Mouse (Mus musculus) CH12.LX (cell line): ENCODE measurements around the gene Myh2. TPM values are rescaled to one million over a fixed set of nuclear protein-coding genes. Genes with fewer than 3 reads are reported as not detected.

Experiments
- DNase-seq: peaks from one replicate; pipeline ENCODE4 v3.0.0-alpha.2; 2013; ENCODE audit errors: extremely low read depth
- H3K27ac ChIP-seq: 2 replicates; pipeline ENCODE4 v1.5.1; 2012; ENCODE audit warnings: low read depth, mild to moderate bottlenecking, control low read depth, moderate library complexity; ENCODE audit not compliant: insufficient read depth
- H3K27me3 ChIP-seq: replicated peaks from 2 replicates; pipeline ENCODE3; 2012; ENCODE audit warnings: inconsistent platforms
- H3K36me3 ChIP-seq, 2 experiments: replicated peaks in 1 of 2; 2 replicates each; pipeline versions ENCODE3 to v1.6.1; 2012; ENCODE audit warnings: inconsistent platforms in 1 of 2, low read length in 1 of 2, mild to moderate bottlenecking in 1 of 2, mixed read lengths in 1 of 2, moderate library complexity in 1 of 2; ENCODE audit not compliant: control insufficient read depth in 1 of 2, insufficient read depth in 1 of 2
- H3K4me1 ChIP-seq, 2 experiments: 2 replicates each; pipeline ENCODE4 v1.6.1; 2012; ENCODE audit warnings: inconsistent platforms in 1 of 2, moderate library complexity in 1 of 2; ENCODE audit not compliant: insufficient read depth in 2 of 2, control insufficient read depth in 1 of 2
- H3K4me2 ChIP-seq: 2 replicates; pipeline ENCODE4 v1.6.1; 2012; ENCODE audit warnings: low read depth, mild to moderate bottlenecking, control low read depth; ENCODE audit not compliant: poor library complexity, insufficient read depth, severe bottlenecking
- H3K4me3 ChIP-seq, 3 experiments: fragments of 150-350 bp in 1 of 3; sonication (generic) in 1 of 3; replicated peaks in 1 of 3; 2 replicates each; pipeline versions ENCODE3 to v1.5.1; 2011 to 2012; ENCODE audit warnings: low read depth in 2 of 3, low read length in 2 of 3, mild to moderate bottlenecking in 2 of 3, moderate library complexity in 2 of 3, control low read depth in 1 of 3, improper control_type of control experiment in 1 of 3, inconsistent platforms in 1 of 3, mixed read lengths in 1 of 3; ENCODE audit not compliant: poor library complexity in 1 of 3
- H3K79me2 ChIP-seq: replicated peaks from 2 replicates; pipeline ENCODE4 v1.6.1; 2012; ENCODE audit warnings: mild to moderate bottlenecking, moderate library complexity; ENCODE audit not compliant: control insufficient read depth, poor library complexity, insufficient read depth, severe bottlenecking; ENCODE audit errors: extremely low read depth
- H3K9ac ChIP-seq: 2 replicates; pipeline ENCODE4 v1.6.1; 2012; ENCODE audit warnings: low read depth, mild to moderate bottlenecking, control low read depth, moderate library complexity; ENCODE audit not compliant: insufficient read depth
- H3K9me3 ChIP-seq: replicated peaks from 2 replicates; pipeline ENCODE3; 2012; ENCODE audit warnings: low read length, inconsistent platforms, mixed read lengths
- BHLHE40 ChIP-seq: IDR thresholded peaks from 2 replicates; pipeline ENCODE4 v1.6.1; 2011; ENCODE audit warnings: mild to moderate bottlenecking, low read depth, low read length, improper control_type of control experiment
- CHD1 ChIP-seq: IDR thresholded peaks from 2 replicates; pipeline ENCODE4 v1.6.1; 2012; ENCODE audit warnings: low read depth, low read length, improper control_type of control experiment, inconsistent platforms
- CTCF ChIP-seq, 2 experiments: IDR thresholded peaks in 1 of 2; conservative IDR thresholded peaks in 1 of 2; 2 replicates each; pipeline ENCODE4 v1.5.1; 2011 to 2012; ENCODE audit warnings: low read depth in 2 of 2, low read length in 2 of 2, improper control_type of control experiment in 1 of 2, inconsistent platforms in 1 of 2, mild to moderate bottlenecking in 1 of 2, moderate library complexity in 1 of 2
- E2F4 ChIP-seq: IDR thresholded peaks from 2 replicates; pipeline ENCODE4 v1.6.1; 2011; ENCODE audit warnings: low read depth, low read length, improper control_type of control experiment; ENCODE audit not compliant: insufficient replicate concordance
- EP300 ChIP-seq: IDR thresholded peaks from 2 replicates; pipeline ENCODE4 v1.6.1; 2011; ENCODE audit warnings: low read length, improper control_type of control experiment
- HCFC1 ChIP-seq: IDR thresholded peaks from 2 replicates; pipeline ENCODE4 v1.6.1; 2012; ENCODE audit warnings: low read depth, mild to moderate bottlenecking, inconsistent platforms, low read length, improper control_type of control experiment
- IRF4 ChIP-seq: IDR thresholded peaks from 2 replicates; pipeline ENCODE4 v1.6.1; 2014; ENCODE audit warnings: low read depth, mild to moderate bottlenecking, inconsistent platforms, low read length, improper control_type of control experiment
- JUN ChIP-seq: IDR thresholded peaks from 2 replicates; pipeline ENCODE4 v1.6.1; 2011; ENCODE audit warnings: low read depth, mild to moderate bottlenecking, low read length, improper control_type of control experiment, moderate library complexity; ENCODE audit not compliant: insufficient read depth
- MXI1 ChIP-seq: IDR thresholded peaks from 2 replicates; pipeline ENCODE4 v1.6.1; 2011; ENCODE audit warnings: mild to moderate bottlenecking, low read depth, low read length, improper control_type of control experiment
- NELFE ChIP-seq: IDR thresholded peaks from 2 replicates; pipeline ENCODE4 v1.6.1; 2011; ENCODE audit warnings: low read depth, low read length, improper control_type of control experiment
- POLR2A ChIP-seq: IDR thresholded peaks from 2 replicates; pipeline ENCODE4 v1.6.1; 2011; ENCODE audit warnings: low read depth, mild to moderate bottlenecking, improper control_type of control experiment, low read length
- RCOR1 ChIP-seq: conservative IDR thresholded peaks from 2 replicates; pipeline ENCODE4 v1.6.1; 2012; ENCODE audit warnings: low read depth, mild to moderate bottlenecking, inconsistent platforms, low read length, improper control_type of control experiment
- TBP ChIP-seq: conservative IDR thresholded peaks from 2 replicates; pipeline ENCODE4 v1.6.1; 2011; ENCODE audit warnings: low read depth, low read length, improper control_type of control experiment
- TCF12 ChIP-seq: IDR thresholded peaks from 2 replicates; pipeline ENCODE4 v1.6.1; 2014; ENCODE audit warnings: low read depth, mild to moderate bottlenecking, inconsistent platforms, low read length, improper control_type of control experiment
- USF2 ChIP-seq: conservative IDR thresholded peaks from 2 replicates; pipeline ENCODE4 v1.6.1; 2011; ENCODE audit warnings: low read depth, low read length, improper control_type of control experiment
- ZMIZ1 ChIP-seq: IDR thresholded peaks from 2 replicates; pipeline ENCODE4 v1.6.1; 2012; ENCODE audit warnings: low read depth, mild to moderate bottlenecking, inconsistent platforms, low read length, improper control_type of control experiment
- dilution Hi-C: fragments of 300-500 bp; cut with MboI; formaldehyde crosslinking; loops from 2 replicates; pipeline ENCODE4 v1.14.3; 2020; ENCODE audit warnings: low sequenced_read_pairs; ENCODE audit not compliant: extremely low pct_unique_long_range_greater_than_20kb, extremely low pct_ligation_motif_present
- in situ Hi-C: fragments of 300-500 bp; cut with MboI; formaldehyde crosslinking; loops from 3 replicates; pipeline ENCODE4 v1.14.3; 2019; ENCODE audit warnings: low sequenced_read_pairs, low pct_ligation_motif_present, low pct_unique_long_range_greater_than_20kb, mixed read lengths
- polyA plus RNA-seq: library from polyadenylated mRNA; unstranded; fragments of >175 nt; gene quantifications from 2 replicates; pipeline ENCODE4 v1.2.1, GENCODE M21; 2012; ENCODE audit warnings: low read depth; ENCODE audit not compliant: insufficient read length
- total RNA-seq, 2 experiments: library from RNA; depleted of rRNA; stranded (reverse); fragments of 300-350 nt in 1 of 2; fragments of >200 nt in 1 of 2; gene quantifications; 2 replicates each; pipeline ENCODE4 v1.2.3; 2012 to 2014

Gene Myh2
- total and polyA plus RNA-seq, 3 experiments, result 0.04 to 0.08 TPM; not detected in 1

DNA sequence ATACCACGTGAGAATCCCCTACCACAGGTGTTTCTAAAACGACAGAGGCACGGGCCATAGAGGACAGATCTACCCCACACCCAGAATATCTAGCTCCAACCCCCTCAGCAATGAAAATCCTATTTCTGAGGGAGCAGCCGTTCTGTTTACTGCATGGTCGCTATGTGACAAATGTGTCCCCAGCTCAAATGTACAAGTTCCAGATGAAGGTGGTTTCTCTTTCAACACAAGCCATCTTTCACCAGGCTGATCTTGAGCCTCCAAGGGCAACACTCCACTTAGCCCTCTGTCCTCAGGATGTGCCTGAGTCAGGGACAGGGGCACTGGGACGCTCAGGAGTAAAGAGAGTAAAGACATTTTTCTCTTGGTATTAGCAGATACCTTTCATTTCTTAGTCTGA lies 29.8 kb upstream of the Myh2 start:
- in situ Hi-C loops (no loop called here), dilution Hi-C loops (no loop called here)
- TF ChIP-seq MXI1, result peak; percentile 30; the same call in 1 of the 2 replicates
- TF ChIP-seq BHLHE40, result 0 out of 2 replicates have a peak, but pooled peaks have one; percentile 23
- no peak for TF ChIP-seq EP300
- Histone ChIP-seq H3K27me3 (no peaks in the 10 kb centered on the region), H3K9me3 (no peaks in the 10 kb centered on the region), H3K36me3 (peaks cover 7 to 13% of the 10 kb centered on the region in 2 experiments), H3K9ac (peak overlapping the region; percentile 85), H3K4me3 (peak overlapping the region in 2 of 3 experiments; percentile 32 to 40), H3K27ac (peak overlapping the region; percentile 78), H3K79me2 (peaks cover 8% of the 10 kb centered on the region), H3K4me2 (peak overlapping the region; percentile 88), H3K4me1 (peaks cover 14 to 43% of the 10 kb centered on the region in 2 experiments)
- no peak for DNase-seq

DNA sequence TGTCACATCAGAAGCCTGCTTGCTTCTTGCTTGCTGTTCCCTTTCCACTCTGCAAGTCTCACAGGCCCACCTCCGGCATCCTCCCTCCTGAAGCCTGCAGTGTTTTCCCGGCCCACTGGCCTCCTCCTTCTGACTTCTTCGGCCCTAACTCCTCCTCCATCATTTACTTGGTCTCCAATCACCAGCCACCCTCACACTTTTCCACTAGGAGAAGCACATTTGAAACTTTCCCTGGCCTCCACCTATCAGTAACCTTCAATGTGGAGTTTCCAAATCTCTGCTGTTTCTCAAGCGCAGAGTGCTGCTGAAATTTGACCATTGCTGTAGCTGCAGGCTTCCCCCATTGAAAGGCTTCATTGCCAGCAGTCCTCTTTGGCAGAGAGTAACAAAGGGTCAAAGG lies 28.8 kb upstream of the Myh2 start:
- in situ Hi-C loops, result no loop called here
- H3K36me3 ChIP-seq, result peaks cover 11 to 18% of the 10 kb centered on the region in 2 experiments
- dilution Hi-C loops, result no loop called here
- no peaks in the 10 kb centered on the region for H3K9me3 ChIP-seq
- peaks cover 14 to 50% of the 10 kb centered on the region in 2 experiments for H3K4me1 ChIP-seq
- peak overlapping the region; percentile 99 for H3K27ac ChIP-seq
- peak; percentile 42 for DNase-seq
- TF ChIP-seq CHD1 (no peak), CTCF (conservative IDR thresholded peaks at IDR 0.05 in 1 of 2, IDR thresholded peaks at IDR 0.05 in 1 of 2; ENCODE audit: low read depth in 2 of 2, low read length in 2 of 2) (no peak), HCFC1 (no peak), JUN (no peak), IRF4 (no peak), RCOR1 (no peak), EP300 (no peak), NELFE (0 out of 2 replicates have a peak, but pooled peaks have one; percentile 56), E2F4 (no peak), TBP (peak; percentile 62), POLR2A (peak; percentile 74), USF2 (no peak), ZMIZ1 (no peak), TCF12 (0 out of 2 replicates have a peak, but pooled peaks have one; percentile 24)
- peaks cover 8% of the 10 kb centered on the region for H3K79me2 ChIP-seq
- peak overlapping the region; percentile 85 for H3K9ac ChIP-seq
- peak overlapping the region; percentile 68 for H3K4me2 ChIP-seq
- no peaks in the 10 kb centered on the region for H3K27me3 ChIP-seq
- peak overlapping the region; percentile 32 to 51 (median 50) for H3K4me3 ChIP-seq
